Mouse (Mus musculus): ENCODE data around the gene Map4k3. TPM values are rescaled to one million over a fixed set of nuclear protein-coding genes. Genes with fewer than 3 reads are reported as not detected.
A peak's percentile ranks its signal among the peaks of the same experiment; 100 is the strongest.
"Not testable (repeated sequence)": the region's sequence is repeated elsewhere in the genome, so short reads cannot be mapped to it uniquely, and the experiment has no call there.

Gene Map4k3
- total RNA-seq (2021): 10 to 100 TPM; 72.8 to 78.3 TPM
- long read RNA-seq, full-length matches to known transcripts: 23 of 38 reads
- long read RNA-seq, partial matches to known transcripts: 2 of 38 reads
- long read RNA-seq, other reads (novel, unspliced or antisense): 13 of 38 reads

DNA sequence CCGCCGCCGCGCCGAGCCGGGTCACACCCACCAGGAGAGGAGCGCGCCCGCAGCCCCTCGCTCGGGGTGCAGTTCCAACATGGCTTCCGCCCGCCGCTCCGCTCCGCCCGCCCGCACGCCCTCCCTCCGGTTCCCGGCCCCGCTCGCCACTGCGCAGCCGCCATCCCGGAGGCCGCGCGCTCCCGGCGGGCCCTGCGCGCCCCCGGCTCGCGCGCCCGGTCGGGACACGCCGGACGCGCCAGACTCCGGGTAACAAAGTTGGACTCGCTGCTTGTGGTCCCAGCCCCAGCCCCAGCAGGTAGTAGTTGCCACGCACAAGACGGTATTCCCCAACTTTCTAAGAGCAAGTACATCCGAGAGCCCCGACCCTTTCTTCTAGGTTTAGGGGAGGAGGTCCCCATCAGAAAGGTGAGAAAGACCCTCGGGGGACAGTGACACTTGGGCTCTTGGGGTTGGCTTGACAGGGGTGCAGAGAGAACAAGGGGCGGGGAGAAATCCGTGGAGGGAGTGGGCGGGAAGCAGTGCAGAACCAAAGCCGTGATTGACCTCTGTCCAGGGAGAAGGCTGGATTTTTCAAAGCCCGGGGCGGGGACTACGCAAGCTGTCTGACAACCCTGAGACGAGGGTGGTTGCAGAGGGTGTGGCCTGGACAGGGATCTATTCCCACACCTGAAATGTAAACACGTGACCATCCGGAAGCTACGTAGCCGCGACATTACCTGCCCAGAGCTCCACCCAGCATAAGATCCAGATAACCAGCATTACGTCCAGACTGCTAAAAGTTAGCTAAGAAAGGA is at the start of gene Map4k3:
Map4k3 (minus strand) TSS at position 424 of the 797 bp plus-strand sequence.
- DNase-seq (ENCODE audit: low spot score in 2 of 2): peak; percentile 81 to 88

- DNase-seq (ENCODE audit: low spot score in 2 of 2): no peak
These were observed 49.3 kb upstream of the Map4k3 start for GRCm38 (mm10) chr17:80777581-80777980.

DNA sequence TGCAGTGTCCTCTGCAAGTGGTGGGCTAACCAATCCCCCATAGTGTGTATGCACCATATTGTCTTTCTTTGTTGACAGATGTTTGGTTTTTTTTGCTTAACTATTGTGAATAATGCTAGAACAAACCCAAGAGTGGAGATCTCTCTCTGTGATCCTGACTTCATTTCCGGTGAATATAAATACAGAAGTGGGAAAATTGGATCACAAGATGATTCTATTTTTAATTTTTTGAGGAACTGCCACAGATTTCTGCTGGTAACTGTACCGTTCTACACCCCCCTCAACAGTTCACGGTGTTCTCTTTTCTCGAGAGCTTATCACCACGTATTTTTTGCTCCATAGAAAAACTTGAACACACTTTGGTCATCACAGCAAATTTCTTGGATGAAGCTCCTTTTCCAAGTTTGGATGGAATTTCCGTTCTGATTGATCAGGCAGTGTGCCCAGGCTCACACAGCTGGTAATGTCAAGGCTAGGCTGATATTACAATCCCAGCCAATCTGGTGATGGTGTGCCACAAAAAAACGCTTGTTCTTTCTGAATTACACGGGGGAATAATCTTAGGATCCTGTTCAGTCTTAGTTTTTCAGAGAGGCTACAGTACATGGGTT is 47.0 kb upstream of the Map4k3 start:
- peak in 1 of 2 experiments; percentile 33 for DNase-seq (ENCODE audit: low spot score in 2 of 2)

GRCm38 (mm10) chr17:80772545-80773453 is 44.5 kb upstream of the Map4k3 start:
- no peak for DNase-seq (ENCODE audit: low spot score in 2 of 2)

- DNase-seq (ENCODE audit: low spot score in 2 of 2): no peak
These were observed 41.8 kb upstream of the Map4k3 start for GRCm38 (mm10) chr17:80770065-80770464.

GRCm38 (mm10) chr17:80765204-80765603 is 36.9 kb upstream of the Map4k3 start:
- DNase-seq (ENCODE audit: low spot score in 2 of 2): no peak

DNA sequence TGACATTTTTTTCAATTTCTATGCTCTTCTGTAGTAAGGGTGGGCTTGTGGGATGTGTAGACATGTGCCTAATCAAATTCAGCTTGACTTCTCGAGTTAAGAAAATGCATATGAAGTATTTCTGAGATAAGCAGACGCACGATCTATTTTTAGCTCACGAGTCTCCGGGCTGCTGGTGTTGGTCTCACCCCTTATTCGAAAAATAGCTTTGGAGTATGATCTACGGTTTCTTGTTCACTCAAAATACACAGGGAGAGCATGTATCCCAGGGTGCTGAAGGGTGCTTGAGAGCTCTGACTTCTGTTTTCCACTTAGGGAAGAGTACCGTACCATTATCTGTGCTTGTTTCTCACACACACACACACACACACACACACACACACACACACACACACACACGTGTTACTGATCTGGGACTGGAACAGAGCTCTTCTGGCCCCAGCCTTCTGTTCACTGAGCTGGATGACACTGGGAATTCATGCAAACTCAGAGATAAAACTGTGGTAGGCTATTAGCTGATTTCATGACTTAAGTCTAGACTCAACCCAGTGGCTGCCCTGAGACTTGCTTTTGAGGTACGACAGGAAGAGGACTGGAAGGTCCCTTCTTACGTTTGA is 34.9 kb upstream of the Map4k3 start:
- DNase-seq (ENCODE audit: low spot score in 2 of 2): no peak

DNA sequence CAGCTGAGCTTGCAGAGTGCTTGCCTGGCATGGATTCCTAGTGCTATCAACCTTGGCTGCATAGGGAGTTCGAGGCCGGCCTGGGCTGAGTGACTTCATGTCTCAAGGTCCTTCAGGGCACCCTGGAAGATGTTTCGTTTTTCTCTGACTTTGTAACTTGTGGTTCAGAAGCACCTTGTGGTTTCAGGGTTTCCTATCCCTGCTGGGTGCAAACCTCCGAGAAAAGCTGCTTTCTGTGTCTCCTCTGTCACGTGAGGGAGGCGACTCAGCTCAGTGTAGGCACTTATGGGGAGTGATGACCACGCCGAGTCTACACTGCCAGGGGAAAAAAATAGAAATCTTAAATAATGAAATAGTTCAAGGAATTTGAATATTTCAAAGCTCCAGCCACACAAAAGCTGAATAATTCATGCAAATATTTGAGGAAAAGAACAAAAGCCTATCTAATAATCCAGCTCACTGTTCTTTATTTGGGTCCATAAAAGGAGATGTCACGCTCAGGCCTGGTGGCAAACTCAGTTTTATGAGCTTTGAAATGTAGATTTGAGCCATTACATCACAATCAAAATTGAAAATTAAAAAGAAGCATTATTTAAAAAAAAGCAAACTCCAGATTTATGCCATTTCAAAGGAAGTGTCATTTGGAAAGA is 34.2 kb upstream of the Map4k3 start:
- DNase-seq (ENCODE audit: low spot score in 2 of 2): no peak

DNA sequence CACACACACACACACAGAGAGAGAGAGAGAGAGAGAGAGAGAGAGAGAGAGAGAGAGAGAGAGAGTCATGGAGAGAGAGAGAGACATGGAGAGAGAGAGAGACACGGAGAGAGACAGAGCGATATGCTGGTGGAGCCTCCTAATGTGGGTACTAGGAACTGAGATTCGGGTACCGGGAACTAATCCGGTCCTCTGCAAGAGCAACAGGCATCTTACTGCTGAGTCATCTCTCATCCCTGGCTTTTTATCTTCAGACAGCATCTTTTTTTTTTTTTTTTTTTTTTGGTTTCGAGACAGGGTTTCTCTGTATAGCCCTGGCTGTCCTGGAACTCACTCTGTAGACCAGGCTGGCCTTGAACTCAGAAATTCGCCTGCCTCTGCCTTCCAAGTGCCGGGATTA is 32.9 kb upstream of the Map4k3 start:
- not testable (repeated sequence) for DNase-seq (ENCODE audit: low spot score in 2 of 2)

GRCm38 (mm10) chr17:80760344-80761145 is 32.3 kb upstream of the Map4k3 start:
- no peak for DNase-seq (ENCODE audit: low spot score in 2 of 2)

DNA sequence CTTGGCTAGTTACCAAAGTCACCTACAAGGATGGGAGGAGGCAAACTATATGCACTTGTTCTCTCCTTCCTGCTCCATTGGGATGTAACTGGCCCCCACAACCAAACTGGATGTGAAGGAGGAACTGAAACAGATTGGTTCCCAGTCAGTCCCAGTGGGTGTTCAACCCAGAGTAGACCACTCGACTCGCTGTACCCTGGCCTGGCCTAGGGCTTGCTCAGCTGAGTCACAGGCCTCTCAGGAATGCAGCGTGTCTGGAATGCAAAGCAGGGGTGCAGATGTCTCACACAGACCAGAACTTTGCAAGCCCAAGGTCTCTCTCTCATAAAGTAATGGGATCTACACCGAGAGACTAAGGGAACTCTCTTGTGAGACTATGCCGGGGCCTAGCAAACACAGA is 27.8 kb upstream of the Map4k3 start:
- DNase-seq (ENCODE audit: low spot score in 2 of 2): no peak

GRCm38 (mm10) chr17:80755076-80755871 is 27.0 kb upstream of the Map4k3 start:
- no peak for DNase-seq (ENCODE audit: low spot score in 2 of 2)

GRCm38 (mm10) chr17:80754589-80754988 is 26.3 kb upstream of the Map4k3 start:
- no peak for DNase-seq (ENCODE audit: low spot score in 2 of 2)

- DNase-seq (ENCODE audit: low spot score in 2 of 2): no peak
These were observed 24.2 kb upstream of the Map4k3 start for GRCm38 (mm10) chr17:80752466-80752865.

GRCm38 (mm10) chr17:80739421-80739820 is 11.1 kb upstream of the Map4k3 start:
- no peak for DNase-seq (ENCODE audit: low spot score in 2 of 2)

DNA sequence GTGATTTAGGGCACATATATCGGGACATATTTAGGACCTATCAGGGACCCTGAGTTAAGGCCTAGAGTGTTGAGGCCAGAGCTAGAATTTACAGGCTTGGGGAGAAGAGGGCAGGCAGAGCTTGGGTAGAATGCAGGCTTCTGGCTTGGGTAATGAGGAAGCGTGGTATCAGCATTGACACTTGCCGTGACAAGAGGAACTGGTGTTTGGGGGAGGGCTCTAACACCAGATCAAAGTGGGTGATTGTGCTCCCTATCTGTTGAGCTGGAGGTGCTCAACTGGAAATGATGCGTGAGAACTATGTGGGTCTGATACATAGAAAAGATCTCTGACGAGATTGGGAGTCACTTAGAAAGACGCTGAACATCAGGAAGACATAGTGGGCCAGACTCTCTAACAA is 6.4 kb upstream of the Map4k3 start:
- DNase-seq (ENCODE audit: low spot score in 2 of 2): no peak

DNA sequence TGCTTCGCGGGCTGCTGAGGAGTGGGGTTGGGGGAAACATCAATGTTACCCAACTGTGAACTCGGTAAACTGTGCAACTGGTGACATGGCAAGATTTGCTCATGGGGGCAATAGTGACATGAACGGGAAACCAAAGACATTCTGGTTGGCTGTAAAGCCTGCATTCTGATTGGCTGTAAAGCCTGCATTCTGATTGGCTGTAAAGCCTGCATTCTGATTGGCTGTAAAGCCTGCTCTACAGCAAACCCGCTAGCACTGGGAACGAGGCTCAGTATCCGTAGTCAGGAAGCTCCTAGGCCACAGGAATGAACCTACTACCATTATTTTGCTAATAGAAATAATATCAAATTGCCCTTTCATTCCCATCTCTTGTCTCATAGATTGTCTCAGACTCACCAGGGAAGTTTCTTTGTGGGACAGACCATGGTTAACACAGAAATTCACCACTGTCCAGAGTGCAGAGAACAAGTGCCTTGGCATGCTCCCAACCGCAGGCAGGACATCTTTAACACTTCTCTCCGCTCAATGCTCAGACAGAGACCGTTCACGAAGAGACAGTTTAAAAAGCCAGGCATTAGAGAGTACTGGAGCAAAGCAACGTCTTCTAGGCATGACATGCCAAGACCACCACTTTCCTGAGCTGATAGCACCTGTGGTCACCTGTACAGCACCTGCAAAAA is 5.0 kb upstream of the Map4k3 start:
- DNase-seq (ENCODE audit: low spot score in 2 of 2): no peak

- DNase-seq (ENCODE audit: low spot score in 2 of 2): no peak
These were observed 4.0 kb upstream of the Map4k3 start for GRCm38 (mm10) chr17:80732256-80732655.

Data from layer of hippocampus, postnatal 10 days (tissue).